Mouse (Mus musculus): Measurements from ENCODE around the gene Nbea. TPM values are rescaled to one million over a fixed set of nuclear protein-coding genes. Genes with fewer than 3 reads are reported as not detected.

Gene Nbea
- polyA plus RNA-seq, 1 experiment from 2014 or later = 33.6 TPM

DNA sequence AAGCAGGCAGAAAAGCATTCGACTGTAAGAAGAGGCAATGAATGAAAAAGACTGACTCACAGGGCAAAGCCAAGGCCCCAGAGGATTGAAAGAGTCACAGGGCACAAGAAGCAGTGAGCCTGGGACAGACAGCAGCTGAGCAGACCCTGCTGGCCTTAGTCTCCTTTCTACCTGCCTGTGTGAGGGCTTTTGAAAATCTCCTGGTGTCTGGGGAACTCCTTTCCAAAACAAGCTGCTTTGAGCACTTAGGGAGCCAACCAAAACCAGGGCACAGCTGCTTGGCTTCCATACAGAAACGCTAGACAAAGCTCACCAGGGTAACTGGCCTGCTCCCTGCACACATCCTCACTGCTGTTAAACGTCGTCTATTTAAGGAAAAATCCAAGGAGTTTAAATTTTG lies 498.6 kb downstream of the Nbea start:
- no peak for DNase-seq (ENCODE audit: low read depth, low spot score)

DNA sequence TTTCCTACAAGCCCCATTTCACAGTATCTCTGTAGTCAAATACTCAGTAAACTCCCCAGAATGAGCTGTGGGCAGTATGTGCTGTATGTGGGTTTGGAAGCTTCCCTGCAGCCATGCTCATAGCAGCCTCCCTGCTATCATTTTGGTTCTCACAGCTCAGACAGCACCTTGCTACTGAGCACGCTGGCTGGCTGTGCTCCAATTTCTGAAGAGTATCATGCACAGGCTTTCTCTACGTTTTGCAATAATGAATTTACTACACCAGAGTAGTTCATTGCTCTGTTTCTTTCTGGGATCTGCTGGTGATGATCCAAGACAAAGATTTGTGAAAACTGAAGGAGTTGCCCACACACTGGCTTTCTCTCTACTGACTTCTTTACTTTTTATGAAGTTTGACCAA lies 505.8 kb downstream of the Nbea start:
- in situ Hi-C loops (cut with MboI; ENCODE audit: low pct_unique_long_range_greater_than_20kb) = no loop called here
- ChIA-PET POLR2A (no interaction called here), CTCF (interaction anchor here (1.2 kb wide), 1 partner anchor 15 kb away, joined by 5 read pairs; no protein-coding TSS in a partner anchor)
- no peaks in the 10 kb centered on the region for H3K27me3 ChIP-seq
- no peak for ATAC-seq
- no peak for TF ChIP-seq CTCF (IDR thresholded peaks at IDR 0.05)
- DNase-seq (ENCODE audit: low read depth, low spot score) = no peak

More for the DNA sequence above, 498.6 kb downstream of the Nbea start:
- CTCF ChIA-PET = interaction anchor here (0.7 to 2.3 kb wide), 7 partner anchors 10 to 164 kb away, joined by 3 to 7 read pairs (median 5); no protein-coding TSS in a partner anchor
- in situ Hi-C loops (cut with MboI; ENCODE audit: low pct_unique_long_range_greater_than_20kb) = no loop called here
- no peak for ATAC-seq
- TF ChIP-seq CTCF (IDR thresholded peaks at IDR 0.05) = no peak
- POLR2A ChIA-PET = interaction anchor here (0.8 kb wide), 1 partner anchor 310 kb away, joined by 3 read pairs; no protein-coding TSS in a partner anchor
- H3K27me3 ChIP-seq = no peaks in the 10 kb centered on the region

DNA sequence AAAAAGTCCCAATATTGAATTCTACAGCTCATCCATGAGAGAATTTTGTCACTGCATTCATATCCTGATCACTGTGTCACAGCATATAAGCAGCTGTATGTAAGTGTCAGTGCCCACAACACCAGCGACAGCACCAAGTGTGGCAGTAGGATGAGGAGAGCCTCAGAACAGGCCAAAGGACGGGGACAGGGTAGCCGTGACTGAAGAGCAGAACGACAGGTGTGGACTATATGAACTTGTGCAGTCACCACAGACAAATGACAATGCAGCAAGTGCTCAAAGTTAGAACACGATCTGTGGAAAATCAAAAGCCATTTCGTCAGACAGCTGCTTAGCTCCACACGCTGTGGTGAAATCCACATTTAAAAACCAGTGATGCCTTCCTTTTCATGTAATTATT lies 509.3 kb downstream of the Nbea start:
- TF ChIP-seq CTCF (IDR thresholded peaks at IDR 0.05) = no peak
- in situ Hi-C loops (cut with MboI; ENCODE audit: low pct_unique_long_range_greater_than_20kb) = no loop called here
- no peak for DNase-seq (ENCODE audit: low read depth, low spot score)
- ATAC-seq = no peak
- no peaks in the 10 kb centered on the region for H3K27me3 ChIP-seq
- ChIA-PET CTCF (no interaction called here), POLR2A (no interaction called here)

DNA sequence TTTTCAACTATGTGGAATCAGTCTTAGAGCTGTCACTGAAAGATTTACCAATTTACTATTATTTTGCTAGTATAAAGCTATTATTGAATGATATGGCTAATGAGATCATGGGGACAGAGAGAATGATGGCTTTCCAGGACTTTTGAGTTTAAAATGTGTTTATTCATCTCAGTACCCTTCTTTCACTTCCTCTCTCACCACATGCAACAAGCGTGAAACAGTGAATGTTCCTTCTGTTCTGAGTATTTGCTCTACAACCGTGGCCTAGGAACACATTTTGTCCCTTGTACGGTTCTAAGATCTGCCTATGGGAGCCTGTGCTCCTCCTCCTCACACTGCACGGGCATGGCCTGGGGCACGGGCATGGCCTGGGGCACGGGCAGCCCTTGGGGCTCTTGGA lies 516.5 kb downstream of the Nbea start:
- no peak for TF ChIP-seq CTCF (IDR thresholded peaks at IDR 0.05)
- DNase-seq (ENCODE audit: low read depth, low spot score) = no peak
- CTCF ChIA-PET = no interaction called here
- H3K27me3 ChIP-seq = no peaks in the 10 kb centered on the region
- in situ Hi-C loops (cut with MboI; ENCODE audit: low pct_unique_long_range_greater_than_20kb) = no loop called here
- POLR2A ChIA-PET = interaction anchor here (0.6 kb wide), 1 partner anchor 82 kb away, joined by 4 read pairs; no protein-coding TSS in a partner anchor
- no peak for ATAC-seq

DNA sequence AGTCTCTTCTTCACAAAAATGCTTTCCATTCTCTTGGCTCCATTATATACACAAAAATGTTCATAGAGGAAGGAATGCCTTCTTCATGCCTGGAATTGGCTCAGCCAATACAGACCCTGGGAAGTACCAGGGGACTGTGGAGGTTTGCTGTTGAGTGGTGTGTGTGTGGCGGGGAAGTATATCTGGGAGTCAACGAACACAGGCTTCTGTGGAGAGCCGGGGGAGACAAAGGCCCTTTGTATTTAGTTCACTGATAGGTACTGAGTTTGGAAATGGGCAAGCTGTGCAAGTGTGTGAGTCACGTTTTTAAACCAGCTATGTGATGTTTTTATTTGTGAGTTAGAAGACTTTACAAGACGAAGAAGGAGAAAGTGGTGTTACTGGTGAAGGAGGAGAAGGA lies 517.6 kb downstream of the Nbea start:
- ATAC-seq = no peak
- ChIA-PET CTCF (interaction anchor here (0.6 kb wide), 1 partner anchor 9 kb away, joined by 3 read pairs; no protein-coding TSS in a partner anchor), POLR2A (interaction anchor here (0.5 kb wide), 1 partner anchor 1297 kb away, joined by 4 read pairs; no protein-coding TSS in a partner anchor)
- no peak for TF ChIP-seq CTCF (IDR thresholded peaks at IDR 0.05)
- no peak for DNase-seq (ENCODE audit: low read depth, low spot score)
- in situ Hi-C loops (cut with MboI; ENCODE audit: low pct_unique_long_range_greater_than_20kb) = no loop called here
- no peaks in the 10 kb centered on the region for H3K27me3 ChIP-seq

DNA sequence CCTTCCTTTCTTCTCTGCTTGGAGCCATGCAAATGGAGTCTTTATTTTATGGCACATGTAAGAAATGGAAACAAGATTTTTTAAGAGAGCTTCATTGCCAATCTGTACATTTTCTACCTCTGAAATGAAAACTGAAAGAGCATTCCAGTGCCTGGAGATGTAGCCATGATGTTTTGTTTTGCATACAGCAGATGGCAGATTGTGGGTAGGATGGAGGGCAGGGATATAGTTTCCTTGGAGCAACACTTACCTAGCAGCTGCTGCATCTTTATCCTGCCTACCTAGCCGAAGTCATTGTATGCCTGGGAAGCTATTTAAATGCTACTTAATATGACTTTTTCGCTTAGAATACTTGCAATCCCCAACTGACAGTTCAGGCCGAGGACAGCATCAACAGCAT lies 518.8 kb downstream of the Nbea start:
- no peak for ATAC-seq
- no peak for TF ChIP-seq CTCF (IDR thresholded peaks at IDR 0.05)
- ChIA-PET POLR2A (no interaction called here), CTCF (no interaction called here)
- no peak for DNase-seq (ENCODE audit: low read depth, low spot score)
- H3K27me3 ChIP-seq = no peaks in the 10 kb centered on the region
- in situ Hi-C loops (cut with MboI; ENCODE audit: low pct_unique_long_range_greater_than_20kb) = no loop called here

DNA sequence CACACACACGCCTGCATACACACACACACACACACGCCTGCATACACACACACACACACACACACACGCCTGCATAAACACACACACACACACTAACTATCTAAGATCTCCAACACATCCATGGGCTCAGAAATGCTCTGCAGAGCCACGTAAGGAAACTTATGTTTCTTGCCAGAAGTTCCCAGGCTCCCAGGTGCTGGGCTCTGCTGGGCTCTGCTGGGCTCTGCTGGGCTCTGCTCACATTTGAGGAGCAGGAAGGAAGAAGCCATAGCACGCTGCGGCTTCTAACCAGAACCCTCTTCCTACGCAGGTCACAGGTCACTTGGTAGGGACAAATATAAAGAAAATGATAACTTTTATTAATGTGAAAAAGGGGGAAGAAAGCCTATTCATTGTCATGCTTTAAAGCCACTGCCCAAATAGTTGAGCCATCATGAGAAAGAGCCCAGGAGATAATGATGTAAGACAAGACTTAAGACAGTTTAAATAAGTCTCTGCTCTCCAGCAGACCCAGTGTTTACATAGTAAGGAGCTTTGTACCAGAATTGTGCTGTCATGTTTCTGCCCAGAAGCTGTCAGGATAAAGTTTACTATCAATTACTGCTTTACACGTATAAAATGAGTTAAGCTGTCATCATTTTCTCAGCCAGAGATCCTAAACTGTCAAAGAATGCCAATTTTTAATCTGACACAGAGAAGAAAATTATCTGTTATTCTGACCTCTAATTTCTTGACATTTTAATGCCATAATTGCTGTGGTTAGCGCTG lies 521.6 kb downstream of the Nbea start:
- no peak for TF ChIP-seq CTCF (IDR thresholded peaks at IDR 0.05)
- CTCF ChIA-PET = interaction anchor here (0.8 to 2.2 kb wide), 6 partner anchors 9 to 21 kb away, joined by 3 to 8 read pairs (median 5); no protein-coding TSS in a partner anchor
- H3K27me3 ChIP-seq = no peaks in the 10 kb centered on the region
- peak; percentile 25 for DNase-seq (ENCODE audit: low read depth, low spot score)
- in situ Hi-C loops (cut with MboI; ENCODE audit: low pct_unique_long_range_greater_than_20kb) = no loop called here
- ATAC-seq = no peak
- POLR2A ChIA-PET = interaction anchor here (1.2 kb wide), 1 partner anchor 10 kb away, joined by 4 read pairs; no protein-coding TSS in a partner anchor

DNA sequence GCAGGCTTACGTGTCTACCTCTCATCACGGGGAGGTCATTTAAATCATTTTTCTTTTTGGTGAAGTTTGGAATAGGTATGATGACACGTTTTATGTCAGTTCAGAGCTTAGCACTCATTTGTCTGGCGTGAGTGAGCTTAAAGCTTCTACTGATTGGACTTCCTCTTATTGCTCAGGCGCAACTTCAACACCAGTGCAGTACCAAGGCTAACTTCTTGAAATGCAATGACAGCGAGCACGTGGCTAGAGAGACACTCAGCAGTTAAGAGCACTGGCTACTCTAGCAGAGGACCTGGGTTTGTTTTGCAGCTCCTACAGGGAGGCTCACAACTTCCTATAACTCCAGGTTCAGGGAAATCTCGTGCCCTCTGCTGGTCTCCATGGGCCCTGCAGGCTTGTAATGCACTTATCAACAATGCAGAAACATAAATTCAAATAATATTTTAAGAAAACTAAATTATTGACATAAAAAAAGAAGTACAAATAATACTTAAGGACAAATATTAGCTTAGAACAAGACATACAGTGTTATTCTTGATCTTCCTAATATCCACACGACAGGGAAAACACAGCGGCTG lies 523.2 kb downstream of the Nbea start:
- no peak for ATAC-seq
- in situ Hi-C loops (cut with MboI; ENCODE audit: low pct_unique_long_range_greater_than_20kb) = no loop called here
- POLR2A ChIA-PET = no interaction called here
- DNase-seq (ENCODE audit: low read depth, low spot score) = no peak
- CTCF ChIA-PET = interaction anchor here (0.9 to 1.4 kb wide), 11 partner anchors 9 to 233 kb away, joined by 3 to 4 read pairs (median 3); no protein-coding TSS in a partner anchor
- TF ChIP-seq CTCF (IDR thresholded peaks at IDR 0.05) = peak; percentile 63
- H3K27me3 ChIP-seq = no peaks in the 10 kb centered on the region

DNA sequence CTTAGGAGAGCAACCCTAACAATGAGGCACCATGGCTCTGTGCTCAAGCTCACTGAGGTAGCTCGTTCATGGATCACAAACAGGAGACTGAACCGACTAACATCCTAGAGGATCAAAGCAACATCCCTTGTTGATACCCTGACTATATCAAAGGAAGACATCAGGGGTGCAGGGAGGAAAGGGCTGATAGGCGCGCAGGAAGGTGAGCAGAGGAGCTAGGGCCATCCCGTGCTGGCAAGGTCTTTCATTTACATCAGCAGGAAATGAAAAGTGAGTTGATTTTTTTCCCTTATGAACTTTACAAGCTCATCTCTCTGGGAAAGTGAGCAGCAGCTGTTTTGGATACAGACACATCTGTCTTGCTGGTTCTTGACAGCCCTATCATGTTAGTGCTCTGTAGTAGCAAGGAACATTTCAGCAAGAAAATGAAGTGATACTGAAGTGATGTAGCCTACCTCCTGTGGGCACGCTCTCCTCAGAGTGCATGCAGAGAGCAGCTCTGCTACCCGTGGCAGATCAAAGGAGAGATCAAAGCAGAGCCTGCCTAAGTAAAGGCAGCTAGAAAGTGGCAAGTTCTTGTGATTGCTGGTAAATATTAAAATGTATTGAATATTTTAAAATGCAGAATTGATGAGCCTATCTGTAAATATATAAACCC lies 523.8 kb downstream of the Nbea start:
- no peak for DNase-seq (ENCODE audit: low read depth, low spot score)

DNA sequence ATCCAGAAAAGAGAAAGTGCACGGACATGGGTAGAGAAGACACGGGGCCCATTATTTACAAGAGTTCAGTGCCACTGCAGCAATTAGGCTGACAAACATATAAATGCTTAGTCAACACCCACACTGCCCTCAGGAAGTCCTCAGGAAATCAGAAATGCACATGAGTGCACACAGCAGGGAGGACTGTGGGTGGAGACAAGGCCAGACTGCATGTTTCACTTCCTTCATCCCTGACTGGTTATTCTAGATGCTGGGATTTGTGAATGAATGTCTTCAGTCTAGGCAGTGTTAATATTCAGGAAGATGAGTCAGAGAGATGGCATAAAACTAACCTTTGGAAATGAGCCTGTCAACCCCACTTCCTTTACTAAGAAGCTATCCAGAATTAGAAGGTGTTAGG lies 531.2 kb downstream of the Nbea start:
- ChIA-PET CTCF (interaction anchor here (0.8 to 2.0 kb wide), 5 partner anchors 11 to 142 kb away, joined by 3 to 8 read pairs (median 3); no protein-coding TSS in a partner anchor), POLR2A (interaction anchor here (1.5 kb wide), 1 partner anchor 10 kb away, joined by 4 read pairs; no protein-coding TSS in a partner anchor)
- H3K27me3 ChIP-seq = no peaks in the 10 kb centered on the region
- in situ Hi-C loops (cut with MboI; ENCODE audit: low pct_unique_long_range_greater_than_20kb) = no loop called here
- ATAC-seq (peak; percentile 96), DNase-seq (ENCODE audit: low read depth, low spot score) (peak; percentile 82)
- no peak for TF ChIP-seq CTCF (IDR thresholded peaks at IDR 0.05)

More for the DNA sequence above, 523.8 kb downstream of the Nbea start:
- H3K27me3 ChIP-seq = no peaks in the 10 kb centered on the region
- no peak for ATAC-seq
- in situ Hi-C loops (cut with MboI; ENCODE audit: low pct_unique_long_range_greater_than_20kb) = no loop called here
- TF ChIP-seq CTCF (IDR thresholded peaks at IDR 0.05) = no peak
- POLR2A ChIA-PET = no interaction called here
- CTCF ChIA-PET = interaction anchor here (0.9 to 1.4 kb wide), 10 partner anchors 10 to 233 kb away, joined by 3 to 4 read pairs (median 3); no protein-coding TSS in a partner anchor

All from Patski (cell line).